Mouse (Mus musculus) hindbrain, embryonic 10.5 days (tissue): ENCODE results near the gene Mboat2. TPM values are rescaled to one million over a fixed set of nuclear protein-coding genes. Genes with fewer than 3 reads are reported as not detected.

Experiments
- DNase-seq: peaks from one replicate; pipeline ENCODE4 v3.0.0-alpha.2; 2017; ENCODE audit warnings: low spot score
- H3K27ac ChIP-seq: fragments of 300-500 bp; sonication (generic); 2 replicates; pipeline ENCODE4 v1.5.1; 2016; ENCODE audit warnings: mild to moderate bottlenecking, moderate library complexity
- H3K27me3 ChIP-seq: fragments of 300-500 bp; sonication (generic); 2 replicates; pipeline ENCODE4 v1.6.1; 2016; ENCODE audit warnings: mild to moderate bottlenecking; ENCODE audit not compliant: poor library complexity, insufficient read depth, severe bottlenecking
- H3K36me3 ChIP-seq: fragments of 300-500 bp; sonication (generic); 2 replicates; pipeline ENCODE4 v1.6.1; 2016; ENCODE audit warnings: mild to moderate bottlenecking, moderate library complexity
- H3K4me1 ChIP-seq: fragments of 300-500 bp; sonication (generic); replicated peaks from 2 replicates; pipeline ENCODE4 v1.6.1; 2016; ENCODE audit warnings: mild to moderate bottlenecking
- H3K4me3 ChIP-seq: fragments of 300-500 bp; sonication (generic); 2 replicates; pipeline ENCODE4 v1.5.1; 2016; ENCODE audit warnings: mild to moderate bottlenecking, moderate library complexity
- H3K9me3 ChIP-seq: fragments of 300-500 bp; sonication (generic); 2 replicates; pipeline ENCODE4 v1.6.1; 2016; ENCODE audit warnings: mild to moderate bottlenecking, moderate library complexity
- WGBS: fragments of 180-500 bp; shearing (Covaris S2); methylation state at CpG from one replicate; pipeline ENCODE4 v1.1.7; 2016; 5-methylcytosine and 5-hydroxymethylcytosine counted together
- polyA plus RNA-seq: library from polyadenylated mRNA; unstranded; fragments of >200 nt; fragmentation: Nextera tagmentation; extraction: Ambion mirVana; gene quantifications from 2 replicates; pipeline ENCODE4 v1.2.1, GENCODE M21; 2016

The Mboat2 gene
- polyA plus RNA-seq, 1 experiment from 2014 or later = 43.6 TPM

DNA sequence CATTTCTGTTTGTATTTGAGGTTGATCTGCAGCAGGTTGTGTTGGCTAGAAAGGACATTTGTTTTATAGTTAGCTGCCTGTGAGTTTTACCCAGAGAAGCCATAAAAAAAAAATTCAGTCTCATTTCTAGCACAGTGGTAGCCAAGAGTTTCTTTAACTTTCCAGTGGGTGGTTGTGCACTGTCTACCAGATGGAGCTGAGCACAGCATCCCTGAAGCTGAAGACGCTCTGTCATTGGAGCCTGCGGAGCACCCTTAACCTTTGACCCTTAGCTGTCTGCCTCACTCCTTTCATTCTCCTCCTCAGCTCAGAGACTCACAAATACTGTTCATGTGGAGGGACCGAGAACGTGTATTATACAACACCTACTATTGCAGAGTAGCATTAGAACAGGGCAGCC, 40.2 kb downstream of the Mboat2 start:
- 30% methylated on average over 4 of the region's 4 CpGs for WGBS

DNA sequence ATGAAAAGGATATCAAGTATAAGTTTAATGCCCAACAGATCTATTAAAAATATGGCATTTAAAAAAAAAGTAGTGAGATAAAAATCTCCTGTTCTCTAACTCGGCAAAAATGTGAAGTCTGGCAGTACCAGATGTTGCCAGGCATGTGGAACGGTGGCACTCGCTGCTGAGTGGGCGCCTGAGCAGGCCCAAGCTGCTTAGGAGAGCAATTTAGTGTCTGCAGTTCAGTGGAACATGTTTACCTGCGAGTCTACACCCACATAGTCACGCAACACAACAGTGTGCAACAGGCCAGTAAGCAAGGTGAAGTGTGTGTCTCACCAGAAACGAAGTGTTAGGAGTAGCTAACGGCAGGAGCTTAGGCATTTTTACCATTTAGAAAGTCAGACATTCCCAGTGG, 41.6 kb downstream of the Mboat2 start:
- no peak for DNase-seq
- peaks cover 16% of the 10 kb centered on the region for H3K4me1 ChIP-seq
- no peaks in the 10 kb centered on the region for H3K36me3 ChIP-seq
- H3K27ac ChIP-seq = no peak overlapping the region
- WGBS = 93% methylated on average over 8 of the region's 8 CpGs
- no peaks in the 10 kb centered on the region for H3K27me3 ChIP-seq
- no peaks in the 10 kb centered on the region for H3K9me3 ChIP-seq
- H3K4me3 ChIP-seq = no peak overlapping the region

More for the DNA sequence above, 40.2 kb downstream of the Mboat2 start:
- peaks cover 24% of the 10 kb centered on the region for H3K4me1 ChIP-seq
- H3K36me3 ChIP-seq = no peaks in the 10 kb centered on the region
- H3K27ac ChIP-seq = no peak overlapping the region
- H3K4me3 ChIP-seq = no peak overlapping the region
- no peak for DNase-seq
- no peaks in the 10 kb centered on the region for H3K27me3 ChIP-seq
- no peaks in the 10 kb centered on the region for H3K9me3 ChIP-seq

DNA sequence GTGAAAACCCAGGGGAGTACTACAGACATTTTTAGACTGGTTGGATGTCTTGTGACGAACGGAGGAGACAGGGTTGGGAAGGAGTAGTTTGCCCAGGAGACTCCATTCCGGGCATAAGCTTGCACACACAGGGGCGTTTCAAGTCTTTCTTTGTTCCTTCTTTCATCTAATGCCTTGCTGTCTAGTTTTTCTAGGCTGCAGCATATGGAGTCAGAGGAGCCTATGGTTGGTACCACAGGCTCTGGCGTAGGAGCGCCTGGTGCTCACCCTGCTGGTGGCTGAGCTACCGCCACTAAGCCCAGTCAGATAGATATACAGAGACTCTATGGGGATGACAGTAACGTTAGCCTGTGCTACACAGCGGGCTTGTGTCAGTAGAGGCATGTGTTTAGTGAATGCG, 42.0 kb downstream of the Mboat2 start:
- H3K4me3 ChIP-seq = no peak overlapping the region
- H3K4me1 ChIP-seq = peaks cover 20% of the 10 kb centered on the region
- H3K9me3 ChIP-seq = no peaks in the 10 kb centered on the region
- WGBS = 83% methylated on average over 10 of the region's 10 CpGs
- DNase-seq = no peak
- H3K36me3 ChIP-seq = no peaks in the 10 kb centered on the region
- H3K27me3 ChIP-seq = no peaks in the 10 kb centered on the region
- H3K27ac ChIP-seq = no peak overlapping the region

GRCm38 (mm10) chr12:24875908-24876307, 45.2 kb downstream of the Mboat2 start:
- DNase-seq = no peak
- Histone ChIP-seq H3K27me3 (no peaks in the 10 kb centered on the region), H3K4me3 (no peak overlapping the region), H3K4me1 (peaks cover 19% of the 10 kb centered on the region), H3K27ac (no peak overlapping the region), H3K36me3 (peaks cover 4% of the 10 kb centered on the region; the same call in 1 of the 2 replicates), H3K9me3 (no peaks in the 10 kb centered on the region)
- 85% methylated on average over 1 of the region's 1 CpGs for WGBS

GRCm38 (mm10) chr12:24877231-24877630, 46.6 kb downstream of the Mboat2 start:
- H3K27ac ChIP-seq = no peak overlapping the region
- WGBS = 79% methylated on average over 7 of the region's 7 CpGs
- peaks cover 5% of the 10 kb centered on the region; the same call in 1 of the 2 replicates for H3K36me3 ChIP-seq
- no peaks in the 10 kb centered on the region for H3K9me3 ChIP-seq
- DNase-seq = no peak
- no peak overlapping the region for H3K4me3 ChIP-seq
- H3K4me1 ChIP-seq = peaks cover 12% of the 10 kb centered on the region
- H3K27me3 ChIP-seq = no peaks in the 10 kb centered on the region

GRCm38 (mm10) chr12:24878090-24878489, 47.4 kb downstream of the Mboat2 start:
- 93% methylated on average over 6 of the region's 6 CpGs for WGBS
- Histone ChIP-seq H3K4me1 (peaks cover 12% of the 10 kb centered on the region), H3K9me3 (no peaks in the 10 kb centered on the region), H3K4me3 (no peak overlapping the region), H3K36me3 (peaks cover 14% of the 10 kb centered on the region), H3K27ac (no peak overlapping the region), H3K27me3 (no peaks in the 10 kb centered on the region)
- no peak for DNase-seq

GRCm38 (mm10) chr12:24878735-24879362, 48.2 kb downstream of the Mboat2 start:
- Histone ChIP-seq H3K4me1 (peaks cover 12% of the 10 kb centered on the region), H3K27me3 (no peaks in the 10 kb centered on the region), H3K36me3 (peaks cover 21% of the 10 kb centered on the region), H3K9me3 (no peaks in the 10 kb centered on the region), H3K4me3 (no peak overlapping the region), H3K27ac (peak overlapping the region; percentile 54; the same call in 1 of the 2 replicates)
- WGBS = 48% methylated on average over 5 of the region's 5 CpGs
- no peak for DNase-seq

DNA sequence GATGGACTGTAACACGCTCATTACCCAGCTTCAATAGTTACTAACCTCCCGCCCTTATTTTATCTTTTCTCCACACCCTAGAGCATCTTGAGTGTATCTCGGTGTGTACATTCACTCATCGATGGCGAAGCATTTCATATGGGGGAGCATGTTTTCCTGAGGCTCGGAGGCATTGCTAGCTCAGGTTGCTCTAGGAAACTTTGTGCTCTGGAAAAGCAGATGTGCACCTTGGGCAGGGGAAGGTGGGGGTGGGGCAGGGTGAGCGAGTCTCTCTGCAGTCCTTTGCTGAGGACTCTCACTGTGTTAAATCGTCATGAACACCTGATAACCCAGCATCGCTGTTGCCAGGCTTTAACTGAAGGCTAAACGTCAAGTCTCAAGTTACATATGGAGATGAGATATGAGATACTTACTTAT, 48.9 kb downstream of the Mboat2 start:
- no peaks in the 10 kb centered on the region for H3K27me3 ChIP-seq
- no peak overlapping the region for H3K27ac ChIP-seq
- 88% methylated on average over 10 of the region's 10 CpGs for WGBS
- no peak overlapping the region for H3K4me3 ChIP-seq
- peaks cover 29% of the 10 kb centered on the region for H3K36me3 ChIP-seq
- peaks cover 12% of the 10 kb centered on the region for H3K4me1 ChIP-seq
- no peaks in the 10 kb centered on the region for H3K9me3 ChIP-seq
- no peak for DNase-seq

GRCm38 (mm10) chr12:24883279-24883678, 52.6 kb downstream of the Mboat2 start:
- peaks cover 53% of the 10 kb centered on the region for H3K36me3 ChIP-seq
- peaks cover 7% of the 10 kb centered on the region for H3K4me1 ChIP-seq
- WGBS = 94% methylated on average over 3 of the region's 3 CpGs
- DNase-seq = no peak
- H3K4me3 ChIP-seq = no peak overlapping the region
- no peaks in the 10 kb centered on the region for H3K9me3 ChIP-seq
- H3K27me3 ChIP-seq = no peaks in the 10 kb centered on the region
- H3K27ac ChIP-seq = no peak overlapping the region

- DNase-seq = no peak
- Histone ChIP-seq H3K36me3 (peaks cover 81% of the 10 kb centered on the region), H3K27me3 (no peaks in the 10 kb centered on the region), H3K4me3 (no peak overlapping the region), H3K9me3 (no peaks in the 10 kb centered on the region), H3K4me1 (no peaks in the 10 kb centered on the region), H3K27ac (no peak overlapping the region)
Measured at GRCm38 (mm10) chr12:24886800-24887199, 56.1 kb downstream of the Mboat2 start.

- WGBS = 85% methylated on average over 7 of the region's 7 CpGs
- Histone ChIP-seq H3K4me3 (no peak overlapping the region), H3K36me3 (peaks cover 58% of the 10 kb centered on the region), H3K9me3 (no peaks in the 10 kb centered on the region), H3K27ac (0 out of 2 replicates have a peak overlapping the region, but pooled peaks have one; percentile 37), H3K27me3 (no peaks in the 10 kb centered on the region), H3K4me1 (peaks cover 15% of the 10 kb centered on the region)
- no peak for DNase-seq
Measured at GRCm38 (mm10) chr12:24889371-24890051, 58.8 kb downstream of the Mboat2 start.

DNA sequence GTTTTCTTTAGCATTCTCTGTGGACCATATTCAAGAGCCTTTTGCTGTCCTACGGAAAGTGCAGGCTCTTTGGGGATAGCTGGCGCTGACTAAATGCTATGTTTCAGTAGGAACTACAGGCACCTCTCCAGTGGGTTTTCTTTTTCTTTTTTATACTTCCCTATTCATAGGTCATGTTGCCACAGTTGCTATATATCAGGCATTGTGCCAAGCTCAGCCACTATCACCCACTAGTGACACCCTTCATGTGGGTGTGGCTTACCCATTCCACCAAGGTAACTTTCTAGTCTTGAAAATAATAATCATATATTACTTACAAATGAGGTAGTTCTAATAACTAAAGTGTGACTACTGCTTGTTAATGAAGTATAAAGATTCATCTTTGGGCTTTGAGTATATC, 59.5 kb downstream of the Mboat2 start:
- no peak overlapping the region for H3K4me3 ChIP-seq
- peaks cover 18% of the 10 kb centered on the region for H3K4me1 ChIP-seq
- no peaks in the 10 kb centered on the region for H3K9me3 ChIP-seq
- H3K36me3 ChIP-seq = peaks cover 54% of the 10 kb centered on the region
- no peak for DNase-seq
- H3K27me3 ChIP-seq = no peaks in the 10 kb centered on the region
- WGBS = 91% methylated on average over 2 of the region's 2 CpGs
- H3K27ac ChIP-seq = no peak overlapping the region

- Histone ChIP-seq H3K27me3 (no peaks in the 10 kb centered on the region), H3K27ac (0 out of 2 replicates have a peak overlapping the region, but pooled peaks have one; percentile 12), H3K4me3 (no peak overlapping the region), H3K9me3 (no peaks in the 10 kb centered on the region), H3K36me3 (peaks cover 57% of the 10 kb centered on the region), H3K4me1 (peaks cover 18% of the 10 kb centered on the region)
- WGBS = 94% methylated on average over 8 of the region's 8 CpGs
- no peak for DNase-seq
Measured at GRCm38 (mm10) chr12:24890684-24891459, 60.2 kb downstream of the Mboat2 start.
